Mouse (Mus musculus): ENCODE results near the gene Itgax. TPM values are rescaled to one million over a fixed set of nuclear protein-coding genes. Genes with fewer than 3 reads are reported as not detected.

The Itgax gene
- polyA plus RNA-seq (2014; fragmentation: Nextera tagmentation; extraction: Ambion mirVana) = 0.19 TPM in 1 of 2 replicates, not detected in the other

- H3K27ac ChIP-seq (ENCODE audit: low read depth, low read length) = no peak within 1 kb of the TSS
- ATAC-seq (ENCODE audit: low FRiP score) (no peak), DNase-seq (ENCODE audit: low spot score, missing footprints) (no peak)
- no peaks in the 10 kb centered on the region for H3K9me3 ChIP-seq (ENCODE audit: control insufficient read depth, low read length)
- H3K36me3 ChIP-seq (ENCODE audit: control insufficient read depth, insufficient read depth, low read length) = no peaks in the 10 kb centered on the region
- no peak within 1 kb of the TSS for H3K9ac ChIP-seq (ENCODE audit: low read length)
- no peaks in the 10 kb centered on the region for H3K27me3 ChIP-seq (ENCODE audit: control insufficient read depth, insufficient read depth, low read length)
- no peak within 1 kb of the TSS for H3K4me3 ChIP-seq (ENCODE audit: low read depth, low read length)
- no peaks in the 10 kb centered on the region for H3K4me1 ChIP-seq (ENCODE audit: control insufficient read depth, insufficient read depth, low read length)
- WGBS = 82% methylated on average over 8 of the region's 8 CpGs
- H3K4me2 ChIP-seq = no peak within 1 kb of the TSS
These were observed at the start of gene Itgax for GRCm38 (mm10) chr7:128128741-128129720. TSS of gene Itgax (plus strand) at chr7:128129547.

GRCm38 (mm10) chr7:128080012-128080411, 49.3 kb upstream of the Itgax start:
- H3K36me3 ChIP-seq (ENCODE audit: control insufficient read depth, insufficient read depth, low read length) = no peaks in the 10 kb centered on the region
- H3K9me3 ChIP-seq (ENCODE audit: control insufficient read depth, low read length) = no peaks in the 10 kb centered on the region
- DNase-seq (ENCODE audit: low spot score, missing footprints) = no peak
- H3K9ac ChIP-seq (ENCODE audit: low read length) = no peak overlapping the region
- ATAC-seq (ENCODE audit: low FRiP score) = no peak
- 83% methylated on average over 8 of the region's 8 CpGs for WGBS
- no peak overlapping the region for H3K4me3 ChIP-seq (ENCODE audit: low read depth, low read length)
- no peaks in the 10 kb centered on the region for H3K4me1 ChIP-seq (ENCODE audit: control insufficient read depth, insufficient read depth, low read length)
- no peaks in the 10 kb centered on the region for H3K27me3 ChIP-seq (ENCODE audit: control insufficient read depth, insufficient read depth, low read length)
- H3K4me2 ChIP-seq = no peak overlapping the region
- no peak overlapping the region for H3K27ac ChIP-seq (ENCODE audit: low read depth, low read length)

GRCm38 (mm10) chr7:128089141-128089540, 40.2 kb upstream of the Itgax start:
- Histone ChIP-seq H3K27ac (ENCODE audit: low read depth, low read length) (no peak overlapping the region), H3K36me3 (ENCODE audit: control insufficient read depth, insufficient read depth, low read length) (no peaks in the 10 kb centered on the region), H3K9me3 (ENCODE audit: control insufficient read depth, low read length) (no peaks in the 10 kb centered on the region), H3K27me3 (ENCODE audit: control insufficient read depth, insufficient read depth, low read length) (no peaks in the 10 kb centered on the region), H3K4me2 (no peak overlapping the region), H3K9ac (ENCODE audit: low read length) (no peak overlapping the region), H3K4me1 (ENCODE audit: control insufficient read depth, insufficient read depth, low read length) (no peaks in the 10 kb centered on the region), H3K4me3 (ENCODE audit: low read depth, low read length) (no peak overlapping the region)
- WGBS = 81% methylated on average over 7 of the region's 7 CpGs
- ATAC-seq (ENCODE audit: low FRiP score) (no peak), DNase-seq (ENCODE audit: low spot score, missing footprints) (no peak)

- H3K4me3 ChIP-seq (ENCODE audit: low read depth, low read length) = no peak overlapping the region
- 86% methylated on average over 1 of the region's 1 CpGs for WGBS
- H3K9me3 ChIP-seq (ENCODE audit: control insufficient read depth, low read length) = no peaks in the 10 kb centered on the region
- H3K27ac ChIP-seq (ENCODE audit: low read depth, low read length) = no peak overlapping the region
- no peaks in the 10 kb centered on the region for H3K27me3 ChIP-seq (ENCODE audit: control insufficient read depth, insufficient read depth, low read length)
- no peaks in the 10 kb centered on the region for H3K4me1 ChIP-seq (ENCODE audit: control insufficient read depth, insufficient read depth, low read length)
- DNase-seq (ENCODE audit: low spot score, missing footprints) (no peak), ATAC-seq (ENCODE audit: low FRiP score) (no peak)
- no peak overlapping the region for H3K4me2 ChIP-seq
- H3K9ac ChIP-seq (ENCODE audit: low read length) = no peak overlapping the region
- no peaks in the 10 kb centered on the region for H3K36me3 ChIP-seq (ENCODE audit: control insufficient read depth, insufficient read depth, low read length)
These were observed 31.2 kb upstream of the Itgax start for GRCm38 (mm10) chr7:128098135-128098534.

- Histone ChIP-seq H3K36me3 (ENCODE audit: control insufficient read depth, insufficient read depth, low read length) (no peaks in the 10 kb centered on the region), H3K9ac (ENCODE audit: low read length) (no peak overlapping the region), H3K4me1 (ENCODE audit: control insufficient read depth, insufficient read depth, low read length) (no peaks in the 10 kb centered on the region), H3K4me3 (ENCODE audit: low read depth, low read length) (no peak overlapping the region), H3K27me3 (ENCODE audit: control insufficient read depth, insufficient read depth, low read length) (no peaks in the 10 kb centered on the region), H3K4me2 (no peak overlapping the region), H3K27ac (ENCODE audit: low read depth, low read length) (no peak overlapping the region), H3K9me3 (ENCODE audit: control insufficient read depth, low read length) (no peaks in the 10 kb centered on the region)
- no peak for ATAC-seq (ENCODE audit: low FRiP score)
- WGBS = 79% methylated on average over 2 of the region's 2 CpGs
- no peak for DNase-seq (ENCODE audit: low spot score, missing footprints)
These were observed 28.5 kb upstream of the Itgax start for GRCm38 (mm10) chr7:128100742-128101357.

GRCm38 (mm10) chr7:128105246-128105645, 24.1 kb upstream of the Itgax start:
- Histone ChIP-seq H3K27ac (ENCODE audit: low read depth, low read length) (no peak overlapping the region), H3K4me2 (no peak overlapping the region), H3K4me3 (ENCODE audit: low read depth, low read length) (no peak overlapping the region), H3K9ac (ENCODE audit: low read length) (no peak overlapping the region), H3K36me3 (ENCODE audit: control insufficient read depth, insufficient read depth, low read length) (no peaks in the 10 kb centered on the region), H3K4me1 (ENCODE audit: control insufficient read depth, insufficient read depth, low read length) (no peaks in the 10 kb centered on the region), H3K9me3 (ENCODE audit: control insufficient read depth, low read length) (no peaks in the 10 kb centered on the region), H3K27me3 (ENCODE audit: control insufficient read depth, insufficient read depth, low read length) (no peaks in the 10 kb centered on the region)
- ATAC-seq (ENCODE audit: low FRiP score) = no peak
- no peak for DNase-seq (ENCODE audit: low spot score, missing footprints)
- 68% methylated on average over 4 of the region's 4 CpGs for WGBS

- Histone ChIP-seq H3K27ac (ENCODE audit: low read depth, low read length) (no peak overlapping the region), H3K4me1 (ENCODE audit: control insufficient read depth, insufficient read depth, low read length) (no peaks in the 10 kb centered on the region), H3K9ac (ENCODE audit: low read length) (no peak overlapping the region), H3K36me3 (ENCODE audit: control insufficient read depth, insufficient read depth, low read length) (no peaks in the 10 kb centered on the region), H3K9me3 (ENCODE audit: control insufficient read depth, low read length) (no peaks in the 10 kb centered on the region), H3K4me2 (no peak overlapping the region), H3K4me3 (ENCODE audit: low read depth, low read length) (no peak overlapping the region), H3K27me3 (ENCODE audit: control insufficient read depth, insufficient read depth, low read length) (no peaks in the 10 kb centered on the region)
- no peak for ATAC-seq (ENCODE audit: low FRiP score)
- no peak for DNase-seq (ENCODE audit: low spot score, missing footprints)
- WGBS = 90% methylated on average over 7 of the region's 7 CpGs
These were observed 21.9 kb upstream of the Itgax start for GRCm38 (mm10) chr7:128107462-128107861.

- no peaks in the 10 kb centered on the region for H3K9me3 ChIP-seq (ENCODE audit: control insufficient read depth, low read length)
- no peak for DNase-seq (ENCODE audit: low spot score, missing footprints)
- no peaks in the 10 kb centered on the region for H3K4me1 ChIP-seq (ENCODE audit: control insufficient read depth, insufficient read depth, low read length)
- H3K4me3 ChIP-seq (ENCODE audit: low read depth, low read length) = no peak overlapping the region
- no peak for ATAC-seq (ENCODE audit: low FRiP score)
- 79% methylated on average over 2 of the region's 2 CpGs for WGBS
- H3K27me3 ChIP-seq (ENCODE audit: control insufficient read depth, insufficient read depth, low read length) = no peaks in the 10 kb centered on the region
- H3K36me3 ChIP-seq (ENCODE audit: control insufficient read depth, insufficient read depth, low read length) = no peaks in the 10 kb centered on the region
- H3K4me2 ChIP-seq = no peak overlapping the region
- no peak overlapping the region for H3K9ac ChIP-seq (ENCODE audit: low read length)
- H3K27ac ChIP-seq (ENCODE audit: low read depth, low read length) = no peak overlapping the region
These were observed 19.0 kb upstream of the Itgax start for GRCm38 (mm10) chr7:128110314-128110713.

- Histone ChIP-seq H3K4me2 (no peak overlapping the region), H3K27me3 (ENCODE audit: control insufficient read depth, insufficient read depth, low read length) (no peaks in the 10 kb centered on the region), H3K4me3 (ENCODE audit: low read depth, low read length) (no peak overlapping the region), H3K9me3 (ENCODE audit: control insufficient read depth, low read length) (no peaks in the 10 kb centered on the region), H3K36me3 (ENCODE audit: control insufficient read depth, insufficient read depth, low read length) (no peaks in the 10 kb centered on the region), H3K9ac (ENCODE audit: low read length) (no peak overlapping the region), H3K27ac (ENCODE audit: low read depth, low read length) (no peak overlapping the region), H3K4me1 (ENCODE audit: control insufficient read depth, insufficient read depth, low read length) (no peaks in the 10 kb centered on the region)
- no peak for ATAC-seq (ENCODE audit: low FRiP score)
- no peak for DNase-seq (ENCODE audit: low spot score, missing footprints)
- WGBS = 92% methylated on average over 11 of the region's 11 CpGs
These were observed 17.2 kb upstream of the Itgax start for GRCm38 (mm10) chr7:128112131-128112530.

All from midbrain, embryonic 11.5 days (tissue).